Mouse (Mus musculus) intestine, embryonic 16.5 days (tissue): Measurements from ENCODE around the gene March1. TPM values are rescaled to one million over a fixed set of nuclear protein-coding genes. Genes with fewer than 3 reads are reported as not detected.

Experiments used
- ATAC-seq: fragments of 200-750 bp; cut with Nextera tagmentation; 2 replicates; pipeline ENCODE4 v1.8.0; 2017; ENCODE audit warnings: moderate TSS enrichment, moderate library complexity
- H3K27ac ChIP-seq: fragments of 300-500 bp; sonication (generic); 2 replicates; pipeline ENCODE4 v1.5.1; 2014; ENCODE audit warnings: mild to moderate bottlenecking, low read length
- H3K27me3 ChIP-seq: fragments of 300-500 bp; sonication (generic); replicated peaks from 2 replicates; pipeline ENCODE4 v1.6.1; 2014; ENCODE audit warnings: low read length, control low read depth, mixed read lengths; ENCODE audit not compliant: control insufficient read depth, insufficient read depth
- H3K36me3 ChIP-seq: fragments of 300-500 bp; sonication (generic); 2 replicates; pipeline ENCODE4 v1.6.1; 2014; ENCODE audit warnings: low read length, control low read depth; ENCODE audit not compliant: control insufficient read depth, insufficient read depth
- H3K4me1 ChIP-seq: fragments of 300-500 bp; sonication (generic); 2 replicates; pipeline ENCODE4 v1.6.1; 2014; ENCODE audit warnings: low read length, control low read depth, mixed read lengths; ENCODE audit not compliant: control insufficient read depth, insufficient read depth
- H3K4me2 ChIP-seq: fragments of 300-500 bp; sonication (generic); 2 replicates; pipeline ENCODE4 v1.6.1; 2014; ENCODE audit warnings: low read depth, low read length, control low read depth
- H3K4me3 ChIP-seq: fragments of 300-500 bp; sonication (generic); 2 replicates; pipeline ENCODE4 v1.5.1; 2014; ENCODE audit warnings: mild to moderate bottlenecking, low read length
- H3K9ac ChIP-seq: fragments of 300-500 bp; sonication (generic); 2 replicates; pipeline ENCODE4 v1.6.1; 2014; ENCODE audit warnings: low read depth, low read length
- H3K9me3 ChIP-seq: fragments of 300-500 bp; sonication (generic); 2 replicates; pipeline ENCODE4 v1.6.1; 2016; ENCODE audit warnings: low read length, control low read depth; ENCODE audit not compliant: control insufficient read depth
- WGBS: fragments of 180-500 bp; shearing (Covaris S2); extraction: QIAGEN DNeasy Blood & Tissue Kit; methylation state at CpG from one replicate; pipeline ENCODE4 v1.1.7; 2014; 5-methylcytosine and 5-hydroxymethylcytosine counted together
- polyA plus RNA-seq: library from polyadenylated mRNA; unstranded; fragments of >200 nt; fragmentation: Nextera tagmentation; extraction: Ambion mirVana; gene quantifications from 2 replicates; pipeline ENCODE4 v1.2.1, GENCODE M21; 2015

The March1 gene
- polyA plus RNA-seq, 1 experiment from 2014 or later, result 0.51 TPM

- Histone ChIP-seq H3K9ac (no peak overlapping the region), H3K27ac (no peak overlapping the region), H3K4me1 (no peaks in the 10 kb centered on the region), H3K9me3 (no peaks in the 10 kb centered on the region), H3K27me3 (no peaks in the 10 kb centered on the region), H3K4me2 (no peak overlapping the region), H3K4me3 (no peak overlapping the region), H3K36me3 (no peaks in the 10 kb centered on the region)
- 44% methylated on average over 4 of the region's 4 CpGs for WGBS
- no peak for ATAC-seq
Observed at GRCm38 (mm10) chr8:66323045-66323807, 705.5 kb downstream of the March1 start.

DNA sequence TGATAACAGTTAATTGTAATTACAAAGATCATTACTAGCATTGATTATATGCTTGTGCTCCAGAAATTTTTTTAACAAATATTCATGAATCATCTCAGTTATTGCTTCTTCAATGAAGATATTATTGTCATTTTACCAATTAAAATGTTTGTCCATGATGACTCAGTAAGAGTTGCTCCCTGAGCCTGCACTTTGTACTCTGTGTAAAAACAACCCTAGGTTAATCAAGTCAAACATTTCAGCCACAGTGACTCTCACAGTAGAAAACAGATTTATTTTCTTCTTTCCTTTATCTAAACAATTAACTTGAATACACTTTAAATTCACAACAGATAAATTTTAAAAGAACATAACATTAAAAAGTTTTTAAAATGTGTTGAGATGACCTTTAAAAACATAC is 708.7 kb downstream of the March1 start:
- Histone ChIP-seq H3K9ac (no peak overlapping the region), H3K9me3 (no peaks in the 10 kb centered on the region), H3K36me3 (no peaks in the 10 kb centered on the region), H3K27ac (no peak overlapping the region), H3K4me3 (no peak overlapping the region), H3K27me3 (no peaks in the 10 kb centered on the region), H3K4me2 (no peak overlapping the region), H3K4me1 (no peaks in the 10 kb centered on the region)
- no peak for ATAC-seq

DNA sequence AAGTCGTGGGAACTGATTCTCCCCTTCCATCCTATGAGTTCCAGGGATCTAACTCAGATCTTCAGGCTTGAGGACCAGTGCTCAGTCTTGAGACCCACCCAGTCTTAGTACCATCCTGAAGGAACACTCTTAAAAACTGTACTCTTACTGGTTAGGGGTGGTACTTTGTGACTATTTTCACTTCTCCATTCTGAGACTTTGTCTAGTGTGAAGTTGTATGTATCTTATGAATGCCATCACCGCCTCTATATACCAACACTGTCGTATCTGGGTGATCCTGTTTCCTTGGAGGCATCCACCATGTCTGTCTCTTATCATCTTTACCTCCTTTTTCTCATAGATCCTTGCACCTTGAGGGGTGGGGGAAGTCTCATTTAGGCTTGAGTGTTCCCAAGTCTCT is 714.5 kb downstream of the March1 start:
- H3K36me3 ChIP-seq, result no peaks in the 10 kb centered on the region
- H3K27ac ChIP-seq, result no peak overlapping the region
- ATAC-seq, result no peak
- H3K9ac ChIP-seq, result no peak overlapping the region
- 75% methylated on average over 3 of the region's 3 CpGs for WGBS
- no peak overlapping the region for H3K4me2 ChIP-seq
- no peaks in the 10 kb centered on the region for H3K4me1 ChIP-seq
- H3K4me3 ChIP-seq, result no peak overlapping the region
- H3K27me3 ChIP-seq, result no peaks in the 10 kb centered on the region
- no peaks in the 10 kb centered on the region for H3K9me3 ChIP-seq

GRCm38 (mm10) chr8:66334265-66334664 is 716.6 kb downstream of the March1 start:
- no peak overlapping the region for H3K27ac ChIP-seq
- H3K27me3 ChIP-seq, result no peaks in the 10 kb centered on the region
- H3K4me1 ChIP-seq, result no peaks in the 10 kb centered on the region
- H3K9me3 ChIP-seq, result no peaks in the 10 kb centered on the region
- 75% methylated on average over 3 of the region's 3 CpGs for WGBS
- H3K9ac ChIP-seq, result no peak overlapping the region
- H3K4me3 ChIP-seq, result no peak overlapping the region
- H3K4me2 ChIP-seq, result no peak overlapping the region
- no peaks in the 10 kb centered on the region for H3K36me3 ChIP-seq
- ATAC-seq, result no peak

DNA sequence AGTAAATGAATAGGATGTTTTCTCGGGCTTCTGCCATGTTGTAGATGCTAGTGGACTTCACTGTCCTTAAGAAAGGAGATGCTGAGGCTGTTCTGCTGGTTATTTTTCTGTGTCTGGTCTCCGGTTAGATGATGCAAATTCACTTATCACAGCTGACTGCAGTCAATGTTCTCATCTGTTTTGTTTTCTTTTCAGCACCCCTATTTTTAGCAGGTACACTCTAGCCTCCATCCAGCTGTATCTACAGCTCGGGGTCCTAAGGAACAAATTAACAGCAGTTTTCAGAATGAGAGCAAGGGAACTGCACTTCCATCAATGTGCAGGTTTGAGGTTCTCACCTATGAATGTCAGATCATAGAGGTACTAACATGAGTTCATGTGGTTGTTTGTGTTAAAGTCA is 721.9 kb downstream of the March1 start:
- H3K4me2 ChIP-seq, result no peak overlapping the region
- H3K36me3 ChIP-seq, result no peaks in the 10 kb centered on the region
- H3K4me3 ChIP-seq, result no peak overlapping the region
- WGBS, result 69% methylated on average over 3 of the region's 3 CpGs
- H3K4me1 ChIP-seq, result no peaks in the 10 kb centered on the region
- ATAC-seq, result no peak
- H3K27me3 ChIP-seq, result no peaks in the 10 kb centered on the region
- H3K27ac ChIP-seq, result no peak overlapping the region
- no peaks in the 10 kb centered on the region for H3K9me3 ChIP-seq
- H3K9ac ChIP-seq, result no peak overlapping the region

DNA sequence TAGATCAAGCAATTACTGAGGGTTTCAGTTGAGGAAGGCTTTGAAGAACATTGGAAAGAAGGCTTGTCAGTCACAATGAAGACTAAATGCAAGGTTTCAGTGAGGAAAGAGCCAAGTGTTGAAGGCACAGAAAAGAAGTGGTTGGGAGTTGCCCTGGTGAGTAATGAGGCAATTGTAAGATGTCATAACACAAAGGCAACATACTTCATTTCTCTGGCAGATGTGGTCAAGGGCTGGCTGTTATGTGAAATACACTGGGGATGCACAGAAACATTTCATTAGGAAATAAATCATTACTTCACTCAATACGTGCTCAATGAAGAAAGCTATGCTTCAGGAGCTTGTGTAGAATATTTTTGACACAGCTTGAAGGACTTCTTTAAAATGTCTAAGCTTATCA is 725.2 kb downstream of the March1 start:
- Histone ChIP-seq H3K27me3 (no peaks in the 10 kb centered on the region), H3K9ac (no peak overlapping the region), H3K4me3 (no peak overlapping the region), H3K4me1 (no peaks in the 10 kb centered on the region), H3K9me3 (no peaks in the 10 kb centered on the region), H3K27ac (no peak overlapping the region), H3K4me2 (no peak overlapping the region), H3K36me3 (no peaks in the 10 kb centered on the region)
- no peak for ATAC-seq
- WGBS, result 59% methylated on average over 1 of the region's 1 CpGs

DNA sequence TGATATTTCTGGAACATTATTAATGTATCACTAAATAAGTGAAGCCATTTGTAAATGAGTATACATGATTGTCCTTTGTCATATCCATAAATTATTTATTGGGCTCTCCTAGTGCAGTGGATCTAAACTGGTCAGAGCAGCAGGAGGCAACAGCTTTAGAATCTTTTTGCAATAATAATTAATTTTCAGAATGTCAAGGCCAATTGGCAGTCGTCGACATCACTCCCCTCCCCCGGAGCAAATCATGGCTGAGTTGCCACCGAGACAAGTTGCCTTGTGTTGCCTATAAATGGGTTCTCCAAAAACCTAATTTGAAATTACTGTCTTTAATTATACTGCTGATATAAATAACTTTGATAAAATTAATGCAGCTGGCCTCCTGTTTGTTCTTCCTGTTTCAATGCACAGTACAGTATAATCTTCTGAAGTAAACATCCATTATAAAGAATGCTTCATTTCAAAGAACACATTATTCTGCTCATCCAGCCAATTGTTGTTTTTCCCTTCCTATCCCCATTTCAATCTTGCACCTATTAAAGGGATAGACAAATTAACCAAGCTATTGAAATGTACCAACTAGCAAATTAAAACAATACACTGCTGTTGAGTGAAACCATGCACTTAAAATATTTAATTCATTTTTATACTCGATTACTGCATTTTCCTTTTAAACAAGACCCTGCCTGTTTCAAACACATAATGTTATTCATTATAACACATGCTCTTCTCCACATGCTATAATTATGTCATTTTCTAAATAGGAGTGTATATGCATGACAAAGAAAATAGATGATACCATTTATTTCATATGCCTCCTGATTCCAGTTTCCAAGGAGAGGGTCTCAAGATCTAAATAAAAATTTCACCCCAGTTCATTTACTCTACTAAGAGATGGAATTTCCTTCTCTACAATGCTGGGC is 745.4 kb downstream of the March1 start:
- Histone ChIP-seq H3K4me2 (no peak overlapping the region), H3K4me3 (no peak overlapping the region), H3K27ac (no peak overlapping the region), H3K9ac (no peak overlapping the region), H3K9me3 (no peaks in the 10 kb centered on the region), H3K27me3 (no peaks in the 10 kb centered on the region), H3K4me1 (no peaks in the 10 kb centered on the region), H3K36me3 (no peaks in the 10 kb centered on the region)
- WGBS, result 76% methylated on average over 5 of the region's 5 CpGs
- ATAC-seq, result no peak

- peak; percentile 82 for ATAC-seq
- Histone ChIP-seq H3K4me3 (no peak overlapping the region), H3K27ac (peak overlapping the region; percentile 51; the same call in 1 of the 2 replicates), H3K9me3 (no peaks in the 10 kb centered on the region), H3K36me3 (no peaks in the 10 kb centered on the region), H3K9ac (no peak overlapping the region), H3K4me1 (no peaks in the 10 kb centered on the region), H3K4me2 (no peak overlapping the region), H3K27me3 (no peaks in the 10 kb centered on the region)
- 53% methylated on average over 4 of the region's 4 CpGs for WGBS
Observed at GRCm38 (mm10) chr8:66383694-66384373, 766.1 kb downstream of the March1 start.

DNA sequence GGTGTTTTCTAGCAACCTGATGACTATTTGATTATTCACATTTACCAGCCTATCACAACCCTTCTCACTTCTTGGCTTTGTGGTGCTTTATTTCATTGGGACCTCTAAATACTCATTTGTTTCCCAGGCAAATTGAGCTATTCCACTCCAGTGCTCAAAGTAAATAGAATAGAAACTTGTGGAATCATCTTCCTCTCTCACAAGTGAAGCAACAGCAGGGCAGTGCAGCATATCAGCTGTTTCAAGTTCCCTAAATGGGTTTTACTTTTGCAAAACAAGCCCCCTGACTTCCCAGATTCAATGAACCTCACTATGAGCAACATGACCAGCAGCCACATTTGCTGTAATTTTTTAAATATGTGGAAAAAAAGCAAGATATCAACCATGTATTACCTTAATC is 768.3 kb downstream of the March1 start:
- Histone ChIP-seq H3K4me2 (no peak overlapping the region), H3K9me3 (no peaks in the 10 kb centered on the region), H3K36me3 (no peaks in the 10 kb centered on the region), H3K27ac (no peak overlapping the region), H3K9ac (no peak overlapping the region), H3K4me1 (no peaks in the 10 kb centered on the region), H3K4me3 (no peak overlapping the region), H3K27me3 (no peaks in the 10 kb centered on the region)
- ATAC-seq, result no peak
